Mouse (Mus musculus) olfactory bulb, adult 2 months (tissue): ENCODE data around the gene Rho.

Experiments
- CTCF ChIP-seq: fragments of 200-500 bp; IDR thresholded peaks from 2 replicates; pipeline ENCODE4 v1.5.1; 2012; ENCODE audit warnings: low read depth, mild to moderate bottlenecking, low read length, moderate library complexity; ENCODE audit not compliant: insufficient read depth
- POLR2A ChIP-seq: fragments of 200-500 bp; IDR thresholded peaks from 2 replicates; pipeline ENCODE4 v1.6.1; 2012; ENCODE audit warnings: mild to moderate bottlenecking, low read depth, low read length, moderate library complexity; ENCODE audit not compliant: insufficient read depth

DNA sequence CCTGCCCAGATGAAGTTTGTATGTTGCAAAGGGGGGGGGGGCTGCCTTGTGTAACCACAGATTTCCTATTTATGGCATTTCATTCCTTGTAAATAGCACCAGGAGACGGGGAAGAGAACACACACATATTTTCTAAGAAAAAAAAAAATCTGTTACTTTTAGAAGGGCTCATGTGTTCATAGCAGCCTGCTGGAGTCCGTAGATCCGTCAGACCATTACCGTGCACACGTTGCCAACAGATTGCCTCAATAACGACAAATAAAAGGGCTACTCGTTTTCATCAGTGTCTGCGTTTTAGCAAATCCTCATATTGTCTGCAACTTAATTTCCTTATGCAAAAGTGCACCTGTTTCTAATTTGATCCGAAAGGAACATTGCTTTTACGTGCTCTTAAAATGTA, 5.1 kb upstream of the Rho start:
- no peak for TF ChIP-seq CTCF
- TF ChIP-seq POLR2A = no peak
